Mouse (Mus musculus): ENCODE measurements around the gene Trak1. TPM values are rescaled to one million over a fixed set of nuclear protein-coding genes. Genes with fewer than 3 reads are reported as not detected.
"Not testable (repeated sequence)": the region's sequence is repeated elsewhere in the genome, so short reads cannot be mapped to it uniquely, and the experiment has no call there.

Gene Trak1
- polyA plus RNA-seq, 1 experiment: 9.7 TPM

GRCm38 (mm10) chr9:121430379-121430778 is 133.1 kb downstream of the Trak1 start:
- no peak overlapping the region for H3K4me3 ChIP-seq (replicated peaks)
- peaks cover 7% of the 10 kb centered on the region for H3K36me3 ChIP-seq (replicated peaks; ENCODE audit: low read length)
- peaks cover 10% of the 10 kb centered on the region for H3K27me3 ChIP-seq (replicated peaks)
- H3K9me3 ChIP-seq: no peaks in the 10 kb centered on the region
- no peak for TF ChIP-seq FLI1 (IDR thresholded peaks at IDR 0.05; ENCODE audit: low read length)
- TF ChIP-seq GATA1 (IDR thresholded peaks at IDR 0.05; ENCODE audit: borderline replicate concordance, low read length): no peak
- peaks cover 26% of the 10 kb centered on the region for H3K4me1 ChIP-seq

GRCm38 (mm10) chr9:121433745-121434528 is 136.6 kb downstream of the Trak1 start:
- peaks cover 21% of the 10 kb centered on the region for H3K4me1 ChIP-seq
- no peak overlapping the region for H3K4me3 ChIP-seq (replicated peaks)
- H3K9me3 ChIP-seq: no peaks in the 10 kb centered on the region
- H3K27me3 ChIP-seq (replicated peaks): peaks cover 25% of the 10 kb centered on the region
- TF ChIP-seq GATA1 (IDR thresholded peaks at IDR 0.05; ENCODE audit: borderline replicate concordance, low read length) (no peak), FLI1 (IDR thresholded peaks at IDR 0.05; ENCODE audit: low read length) (no peak)
- peaks cover 7% of the 10 kb centered on the region for H3K36me3 ChIP-seq (replicated peaks; ENCODE audit: low read length)

- Histone ChIP-seq H3K27me3 (replicated peaks) (peaks cover 22% of the 10 kb centered on the region), H3K36me3 (replicated peaks; ENCODE audit: low read length) (peaks cover 9% of the 10 kb centered on the region), H3K9me3 (no peaks in the 10 kb centered on the region), H3K4me3 (replicated peaks) (no peak overlapping the region), H3K4me1 (peaks cover 21% of the 10 kb centered on the region)
- TF ChIP-seq GATA1 (IDR thresholded peaks at IDR 0.05; ENCODE audit: borderline replicate concordance, low read length): no peak
- TF ChIP-seq FLI1 (IDR thresholded peaks at IDR 0.05; ENCODE audit: low read length): no peak
Measured at GRCm38 (mm10) chr9:121435332-121435956, 138.1 kb downstream of the Trak1 start.

GRCm38 (mm10) chr9:121436501-121436900 is 139.2 kb downstream of the Trak1 start:
- peaks cover 19% of the 10 kb centered on the region for H3K4me1 ChIP-seq
- no peak for TF ChIP-seq GATA1 (IDR thresholded peaks at IDR 0.05; ENCODE audit: borderline replicate concordance, low read length)
- TF ChIP-seq FLI1 (IDR thresholded peaks at IDR 0.05; ENCODE audit: low read length): no peak
- peaks cover 13% of the 10 kb centered on the region for H3K36me3 ChIP-seq (replicated peaks; ENCODE audit: low read length)

GRCm38 (mm10) chr9:121442145-121442544 is 144.8 kb downstream of the Trak1 start:
- TF ChIP-seq FLI1 (IDR thresholded peaks at IDR 0.05; ENCODE audit: low read length) (no peak), GATA1 (IDR thresholded peaks at IDR 0.05; ENCODE audit: borderline replicate concordance, low read length) (no peak)
- H3K4me3 ChIP-seq (replicated peaks): no peak overlapping the region
- H3K36me3 ChIP-seq (replicated peaks; ENCODE audit: low read length): peaks cover 60% of the 10 kb centered on the region
- peaks cover 17% of the 10 kb centered on the region for H3K27me3 ChIP-seq (replicated peaks)
- no peaks in the 10 kb centered on the region for H3K9me3 ChIP-seq
- peaks cover 28% of the 10 kb centered on the region for H3K4me1 ChIP-seq

More at GRCm38 (mm10) chr9:121436501-121436900, 139.2 kb downstream of the Trak1 start:
- H3K4me3 ChIP-seq (replicated peaks): peak overlapping the region; percentile 26
- H3K9me3 ChIP-seq: no peaks in the 10 kb centered on the region
- peaks cover 23% of the 10 kb centered on the region for H3K27me3 ChIP-seq (replicated peaks)

GRCm38 (mm10) chr9:121443696-121444366 is 146.5 kb downstream of the Trak1 start:
- no peak for TF ChIP-seq FLI1 (IDR thresholded peaks at IDR 0.05; ENCODE audit: low read length)
- no peak for TF ChIP-seq GATA1 (IDR thresholded peaks at IDR 0.05; ENCODE audit: borderline replicate concordance, low read length)

GRCm38 (mm10) chr9:121444367-121444707 is 147.0 kb downstream of the Trak1 start:
- peaks cover 82% of the 10 kb centered on the region for H3K36me3 ChIP-seq (replicated peaks; ENCODE audit: low read length)
- peaks cover 40% of the 10 kb centered on the region for H3K4me1 ChIP-seq

More at GRCm38 (mm10) chr9:121443696-121444366, 146.5 kb downstream of the Trak1 start:
- Histone ChIP-seq H3K27me3 (replicated peaks) (peaks cover 6% of the 10 kb centered on the region), H3K4me1 (peaks cover 35% of the 10 kb centered on the region), H3K9me3 (no peaks in the 10 kb centered on the region), H3K36me3 (replicated peaks; ENCODE audit: low read length) (peaks cover 77% of the 10 kb centered on the region), H3K4me3 (replicated peaks) (no peak overlapping the region)

GRCm38 (mm10) chr9:121445364-121445763 is 148.1 kb downstream of the Trak1 start:
- peaks cover 90% of the 10 kb centered on the region for H3K36me3 ChIP-seq (replicated peaks; ENCODE audit: low read length)
- no peaks in the 10 kb centered on the region for H3K9me3 ChIP-seq
- TF ChIP-seq GATA1 (IDR thresholded peaks at IDR 0.05; ENCODE audit: borderline replicate concordance, low read length) (no peak), FLI1 (IDR thresholded peaks at IDR 0.05; ENCODE audit: low read length) (no peak)

More at GRCm38 (mm10) chr9:121444367-121444707, 147.0 kb downstream of the Trak1 start:
- H3K4me3 ChIP-seq (replicated peaks): no peak overlapping the region
- no peaks in the 10 kb centered on the region for H3K9me3 ChIP-seq
- TF ChIP-seq FLI1 (IDR thresholded peaks at IDR 0.05; ENCODE audit: low read length) (no peak), GATA1 (IDR thresholded peaks at IDR 0.05; ENCODE audit: borderline replicate concordance, low read length) (no peak)
- peaks cover 6% of the 10 kb centered on the region for H3K27me3 ChIP-seq (replicated peaks)

GRCm38 (mm10) chr9:121446431-121446831 is 149.1 kb downstream of the Trak1 start:
- Histone ChIP-seq H3K4me1 (peaks cover 61% of the 10 kb centered on the region), H3K36me3 (replicated peaks; ENCODE audit: low read length) (peaks cover 96% of the 10 kb centered on the region), H3K27me3 (replicated peaks) (peaks cover 3% of the 10 kb centered on the region), H3K9me3 (no peaks in the 10 kb centered on the region), H3K4me3 (replicated peaks) (no peak overlapping the region)
- TF ChIP-seq FLI1 (IDR thresholded peaks at IDR 0.05; ENCODE audit: low read length) (no peak), GATA1 (IDR thresholded peaks at IDR 0.05; ENCODE audit: borderline replicate concordance, low read length) (no peak)

More at GRCm38 (mm10) chr9:121445364-121445763, 148.1 kb downstream of the Trak1 start:
- peaks cover 51% of the 10 kb centered on the region for H3K4me1 ChIP-seq
- H3K27me3 ChIP-seq (replicated peaks): peaks cover 6% of the 10 kb centered on the region
- no peak overlapping the region for H3K4me3 ChIP-seq (replicated peaks)

- Histone ChIP-seq H3K4me1 (peaks cover 93% of the 10 kb centered on the region), H3K36me3 (replicated peaks; ENCODE audit: low read length) (peaks cover 87% of the 10 kb centered on the region), H3K4me3 (replicated peaks) (peak overlapping the region; percentile 91)
- not testable (repeated sequence) for H3K27me3 ChIP-seq (replicated peaks); H3K9me3 ChIP-seq
Measured at GRCm38 (mm10) chr9:121452342-121452942, 155.1 kb downstream of the Trak1 start.

All from megakaryocyte, embryonic 14.5 days (primary cell).